Mouse (Mus musculus): Measurements from ENCODE around the gene Pkmyt1. TPM values are rescaled to one million over a fixed set of nuclear protein-coding genes. Genes with fewer than 3 reads are reported as not detected.

The Pkmyt1 gene
- 0.19 TPM for polyA plus RNA-seq (2014; fragmentation: Illumina TruSeq; extraction: RNeasy Lipid Tissue Mini Kit (QIAGEN cat#74804); ENCODE audit: low read depth, low replicate concordance)

GRCm38 (mm10) chr17:23725999-23726757, at the start of gene Pkmyt1:
Gene Pkmyt1 (plus strand): TSS chr17:23726336.

GRCm38 (mm10) chr17:23677236-23677679, 48.9 kb upstream of the Pkmyt1 start, which contains the start of gene Tnfrsf12a:
Gene Tnfrsf12a (minus strand): TSS chr17:23677468.

DNA sequence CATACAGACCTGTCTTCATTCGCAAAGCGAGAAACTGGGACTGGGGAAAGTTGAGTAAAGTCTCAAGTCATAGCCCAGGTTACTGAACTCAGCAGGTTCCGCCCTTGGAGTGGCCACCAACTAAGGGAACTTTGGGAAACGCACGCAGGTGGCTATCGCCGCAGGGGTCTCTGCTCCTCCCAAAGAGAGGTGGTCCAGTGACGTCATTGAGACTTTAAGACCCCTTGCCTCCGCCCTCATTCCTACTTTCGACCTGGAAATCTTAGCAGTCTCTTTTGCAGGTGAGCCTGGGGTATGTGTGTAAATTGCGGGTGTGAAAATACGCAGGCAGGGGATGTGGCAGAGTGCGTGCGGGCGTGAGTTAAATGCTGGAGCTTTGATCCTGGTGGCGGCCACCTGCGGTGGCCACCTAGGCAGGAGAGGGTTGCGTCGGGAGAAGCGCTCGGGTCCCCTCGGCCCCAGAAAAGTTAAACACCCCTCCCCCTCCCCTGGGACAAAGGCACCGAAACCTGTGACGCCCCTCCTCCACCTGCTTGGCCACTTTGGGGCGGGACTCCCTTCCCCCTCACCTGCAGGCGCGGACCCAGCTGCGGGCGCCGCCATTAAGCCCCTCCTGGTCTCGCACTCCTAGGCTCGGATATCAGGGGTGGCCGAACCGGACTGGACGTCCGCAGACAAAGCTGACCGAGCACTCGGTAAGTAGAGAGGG, 46.9 kb upstream of the Pkmyt1 start, which contains the start of gene Cldn6:
Gene Cldn6, plus strand, starts transcription at position 123 of the 709 bp plus-strand sequence.

GRCm38 (mm10) chr17:23683856-23684672, 42.1 kb upstream of the Pkmyt1 start, which contains the start of gene Cldn9:
Gene Cldn9 (minus strand): TSS chr17:23684026.

GRCm38 (mm10) chr17:23722376-23723125, 3.6 kb upstream of the Pkmyt1 start, which contains the start of gene 1520401A03Rik:
Gene 1520401A03Rik (minus strand): TSS chr17:23722783.

GRCm38 (mm10) chr17:23740598-23741021, 14.5 kb downstream of the Pkmyt1 start, which contains the start of gene Paqr4:
Gene Paqr4 (minus strand): TSS chr17:23740867.

DNA sequence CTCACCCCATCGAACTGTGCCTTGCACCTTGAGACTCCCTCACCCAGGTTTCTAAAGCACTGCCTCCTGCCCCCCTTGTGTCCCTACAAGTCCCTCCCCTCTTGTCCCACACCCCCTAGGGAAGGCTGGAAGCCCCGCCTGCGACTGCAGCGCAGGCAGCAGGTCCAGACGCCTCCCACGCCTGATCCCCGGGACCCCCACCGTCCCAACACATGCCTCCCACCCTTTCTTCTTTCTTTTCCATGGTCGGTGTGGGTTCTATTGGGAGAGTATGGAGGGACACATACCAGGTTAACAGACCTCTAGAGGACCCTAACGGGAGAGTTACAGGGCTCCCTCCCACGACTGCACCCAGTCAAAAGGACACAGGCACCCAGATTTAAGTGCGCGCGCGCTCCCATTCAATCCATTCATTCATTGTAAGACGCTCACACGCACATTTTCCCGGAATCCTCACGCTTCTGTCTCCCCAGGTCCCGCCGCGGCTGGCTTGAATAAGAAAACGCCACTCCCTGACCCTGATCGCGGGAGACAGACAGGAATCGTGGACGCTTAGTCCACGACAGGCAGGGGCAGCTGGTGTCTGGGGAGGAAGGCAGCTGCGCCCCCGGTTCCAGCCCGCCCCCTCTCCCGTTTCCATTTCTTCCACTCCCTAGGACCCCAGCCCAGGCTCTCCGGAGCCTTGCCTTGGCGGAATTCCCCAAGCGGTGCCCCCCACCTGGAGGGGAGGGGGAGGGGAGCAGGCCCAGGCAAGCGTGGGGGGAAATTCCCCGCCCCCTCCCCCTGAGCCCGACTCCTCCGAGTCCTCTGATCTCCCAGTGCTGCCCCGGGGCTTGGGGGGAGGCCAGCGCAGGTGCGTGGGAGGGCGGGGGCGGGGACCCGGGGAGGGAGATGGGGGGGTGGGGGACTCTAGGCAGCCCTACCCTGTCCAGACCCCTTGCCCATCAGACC, 19.4 kb downstream of the Pkmyt1 start, which contains the start of gene Kremen2:
Gene Kremen2, minus strand, starts transcription at position 533 of the 951 bp plus-strand sequence.

DNA sequence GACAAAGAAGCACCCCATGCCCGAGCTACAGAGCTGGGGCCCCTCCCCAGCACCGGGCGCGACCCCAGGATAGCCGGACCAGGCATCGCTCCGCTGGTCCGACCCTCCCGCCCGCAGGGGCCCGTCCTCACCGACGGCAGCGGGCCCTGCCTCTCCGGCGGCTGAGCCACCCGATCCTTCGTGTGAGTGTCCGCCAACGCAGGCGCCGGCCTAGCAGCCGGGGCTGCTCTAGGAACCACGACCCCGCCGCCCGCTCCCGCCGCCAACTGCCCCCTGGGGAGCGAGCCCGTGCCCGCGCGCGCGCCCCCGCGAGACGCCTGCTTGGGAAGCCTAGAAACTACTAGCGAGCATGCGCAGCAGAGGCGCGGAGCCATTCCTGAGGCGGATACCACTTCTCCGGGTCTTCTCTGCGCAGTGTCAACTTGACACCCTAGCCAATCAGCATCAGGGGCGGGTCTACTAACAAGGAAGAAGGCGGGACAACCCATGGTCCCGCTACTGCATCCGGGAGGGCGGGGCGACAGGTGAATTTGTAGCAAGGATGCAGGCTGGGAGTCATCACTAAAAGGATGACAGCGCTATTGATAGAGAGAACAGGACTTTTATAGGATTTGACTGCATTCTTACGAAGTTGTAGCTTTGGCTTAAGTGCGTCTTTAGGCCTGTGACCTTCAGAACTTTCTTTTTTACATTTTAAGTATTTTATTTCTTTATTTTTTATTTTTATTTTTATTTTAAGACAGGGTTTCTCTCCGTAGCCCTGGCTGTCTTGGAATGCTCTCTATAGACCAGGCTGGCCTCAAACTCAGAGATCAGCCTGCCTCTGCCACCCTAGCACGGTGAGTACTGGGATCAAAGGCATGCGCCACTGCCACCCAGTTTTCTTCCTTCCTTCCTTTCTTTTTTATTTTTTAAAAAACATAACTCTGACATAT, 45.4 kb downstream of the Pkmyt1 start, which contains the start of gene Flywch1:
Gene Flywch1, minus strand, starts transcription at position 319 of the 935 bp plus-strand sequence.

DNA sequence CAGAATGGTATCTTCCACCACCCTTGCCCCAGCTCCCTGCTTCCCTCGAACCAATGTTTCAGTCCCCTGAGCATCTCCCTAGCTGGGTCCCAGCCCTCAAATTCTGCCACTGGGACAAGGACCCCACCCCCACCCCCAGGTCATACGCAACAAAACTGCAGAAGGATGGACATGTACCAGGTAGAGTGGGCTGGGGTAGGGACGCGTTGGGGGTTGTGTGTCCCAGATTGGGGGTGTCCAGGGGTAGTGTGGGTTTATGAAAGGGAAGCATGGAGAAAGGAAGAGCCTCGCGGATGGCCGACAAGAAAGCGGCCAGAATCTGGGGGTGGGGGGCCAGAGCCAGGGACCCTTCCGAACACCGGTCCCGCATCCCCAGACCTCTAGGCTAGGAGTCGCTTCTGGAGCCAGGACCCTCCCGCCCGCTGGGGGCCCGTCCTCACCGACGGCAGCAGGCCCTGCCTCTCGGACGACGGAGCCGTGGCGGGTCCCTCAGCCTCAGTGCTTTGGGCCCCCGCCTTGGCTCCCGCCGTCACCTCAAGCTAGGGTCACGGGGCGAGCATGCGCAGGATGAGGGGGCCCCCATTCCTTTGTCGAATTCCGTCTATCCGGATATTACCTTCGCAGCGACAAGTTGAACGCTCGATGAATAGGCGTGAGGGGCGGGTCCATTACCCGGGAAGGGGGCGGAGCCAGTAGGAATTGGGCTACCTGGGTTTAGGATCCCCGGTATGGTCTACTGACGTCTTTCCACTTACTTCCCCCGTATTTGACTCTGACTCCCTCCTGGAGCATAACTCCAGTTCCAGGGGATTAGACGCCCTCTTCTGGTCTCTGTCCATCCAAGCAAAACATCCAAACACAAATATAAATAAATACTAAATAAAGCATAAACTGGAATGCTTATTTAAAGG, 59.7 kb downstream of the Pkmyt1 start, which contains the start of gene Flywch2:
Gene Flywch2, minus strand, starts transcription at position 521 of the 911 bp plus-strand sequence.

Other genes starting within 250 kb of the Pkmyt1 start
- gene Vmn2r117, start 246.6 kb upstream of the Pkmyt1 start, polyA plus RNA-seq (2014; fragmentation: Illumina TruSeq; extraction: RNeasy Lipid Tissue Mini Kit (QIAGEN cat#74804); ENCODE audit: low read depth, low replicate concordance) = not detected
- 0.45 TPM for gene Zfp213, start 162.1 kb upstream of the Pkmyt1 start, polyA plus RNA-seq (2014; fragmentation: Illumina TruSeq; extraction: RNeasy Lipid Tissue Mini Kit (QIAGEN cat#74804); ENCODE audit: low read depth, low replicate concordance)
- gene Zfp13, start 126.8 kb upstream of the Pkmyt1 start, polyA plus RNA-seq (2014; fragmentation: Illumina TruSeq; extraction: RNeasy Lipid Tissue Mini Kit (QIAGEN cat#74804); ENCODE audit: low read depth, low replicate concordance) = not detected
- not detected for gene Zscan10, start 125.5 kb upstream of the Pkmyt1 start, polyA plus RNA-seq (2014; fragmentation: Illumina TruSeq; extraction: RNeasy Lipid Tissue Mini Kit (QIAGEN cat#74804); ENCODE audit: low read depth, low replicate concordance)
- not detected for gene Mmp25, start 81.1 kb upstream of the Pkmyt1 start, polyA plus RNA-seq (2014; fragmentation: Illumina TruSeq; extraction: RNeasy Lipid Tissue Mini Kit (QIAGEN cat#74804); ENCODE audit: low read depth, low replicate concordance)
- not detected for gene Bicdl2, start 65.8 kb upstream of the Pkmyt1 start, polyA plus RNA-seq (2014; fragmentation: Illumina TruSeq; extraction: RNeasy Lipid Tissue Mini Kit (QIAGEN cat#74804); ENCODE audit: low read depth, low replicate concordance)
- 6.7 TPM for gene Hcfc1r1, start 52.7 kb upstream of the Pkmyt1 start, polyA plus RNA-seq (2014; fragmentation: Illumina TruSeq; extraction: RNeasy Lipid Tissue Mini Kit (QIAGEN cat#74804); ENCODE audit: low read depth, low replicate concordance)
- gene Thoc6, start 52.5 kb upstream of the Pkmyt1 start, polyA plus RNA-seq (2014; fragmentation: Illumina TruSeq; extraction: RNeasy Lipid Tissue Mini Kit (QIAGEN cat#74804); ENCODE audit: low read depth, low replicate concordance) = 0.82 TPM
- gene Tnfrsf12a, start 48.9 kb upstream of the Pkmyt1 start, polyA plus RNA-seq (2014; fragmentation: Illumina TruSeq; extraction: RNeasy Lipid Tissue Mini Kit (QIAGEN cat#74804); ENCODE audit: low read depth, low replicate concordance) = 0.85 TPM
- not detected for gene Cldn6, start 47.1 kb upstream of the Pkmyt1 start, polyA plus RNA-seq (2014; fragmentation: Illumina TruSeq; extraction: RNeasy Lipid Tissue Mini Kit (QIAGEN cat#74804); ENCODE audit: low read depth, low replicate concordance)
- gene Cldn9, start 42.3 kb upstream of the Pkmyt1 start, polyA plus RNA-seq (2014; fragmentation: Illumina TruSeq; extraction: RNeasy Lipid Tissue Mini Kit (QIAGEN cat#74804); ENCODE audit: low read depth, low replicate concordance) = not detected
- gene 1520401A03Rik, start 3.6 kb upstream of the Pkmyt1 start, polyA plus RNA-seq (2014; fragmentation: Illumina TruSeq; extraction: RNeasy Lipid Tissue Mini Kit (QIAGEN cat#74804); ENCODE audit: low read depth, low replicate concordance) = not detected
- gene Paqr4, start 14.5 kb downstream of the Pkmyt1 start, polyA plus RNA-seq (2014; fragmentation: Illumina TruSeq; extraction: RNeasy Lipid Tissue Mini Kit (QIAGEN cat#74804); ENCODE audit: low read depth, low replicate concordance) = 0.61 TPM
- not detected for gene Kremen2, start 19.5 kb downstream of the Pkmyt1 start, polyA plus RNA-seq (2014; fragmentation: Illumina TruSeq; extraction: RNeasy Lipid Tissue Mini Kit (QIAGEN cat#74804); ENCODE audit: low read depth, low replicate concordance)
- gene Flywch1, start 45.3 kb downstream of the Pkmyt1 start, polyA plus RNA-seq (2014; fragmentation: Illumina TruSeq; extraction: RNeasy Lipid Tissue Mini Kit (QIAGEN cat#74804); ENCODE audit: low read depth, low replicate concordance) = 1.4 TPM
- not detected for gene Flywch2, start 59.7 kb downstream of the Pkmyt1 start, polyA plus RNA-seq (2014; fragmentation: Illumina TruSeq; extraction: RNeasy Lipid Tissue Mini Kit (QIAGEN cat#74804); ENCODE audit: low read depth, low replicate concordance)
- gene Srrm2, start 64.2 kb downstream of the Pkmyt1 start, polyA plus RNA-seq (2014; fragmentation: Illumina TruSeq; extraction: RNeasy Lipid Tissue Mini Kit (QIAGEN cat#74804); ENCODE audit: low read depth, low replicate concordance) = 42.5 TPM
- gene Elob, start 102.8 kb downstream of the Pkmyt1 start, polyA plus RNA-seq (2014; fragmentation: Illumina TruSeq; extraction: RNeasy Lipid Tissue Mini Kit (QIAGEN cat#74804); ENCODE audit: low read depth, low replicate concordance) = 9.9 TPM
- gene Prss33, start 109.7 kb downstream of the Pkmyt1 start, polyA plus RNA-seq (2014; fragmentation: Illumina TruSeq; extraction: RNeasy Lipid Tissue Mini Kit (QIAGEN cat#74804); ENCODE audit: low read depth, low replicate concordance) = not detected
- not detected for gene Prss32, start 117.5 kb downstream of the Pkmyt1 start, polyA plus RNA-seq (2014; fragmentation: Illumina TruSeq; extraction: RNeasy Lipid Tissue Mini Kit (QIAGEN cat#74804); ENCODE audit: low read depth, low replicate concordance)
- not detected for gene Prss41, start 117.8 kb downstream of the Pkmyt1 start, polyA plus RNA-seq (2014; fragmentation: Illumina TruSeq; extraction: RNeasy Lipid Tissue Mini Kit (QIAGEN cat#74804); ENCODE audit: low read depth, low replicate concordance)
- gene Prss21, start 141.7 kb downstream of the Pkmyt1 start, polyA plus RNA-seq (2014; fragmentation: Illumina TruSeq; extraction: RNeasy Lipid Tissue Mini Kit (QIAGEN cat#74804); ENCODE audit: low read depth, low replicate concordance) = not detected
- not detected for gene Dcpp1, start 154.5 kb downstream of the Pkmyt1 start, polyA plus RNA-seq (2014; fragmentation: Illumina TruSeq; extraction: RNeasy Lipid Tissue Mini Kit (QIAGEN cat#74804); ENCODE audit: low read depth, low replicate concordance)
- not detected for gene Dcpp2, start 154.5 kb downstream of the Pkmyt1 start, polyA plus RNA-seq (2014; fragmentation: Illumina TruSeq; extraction: RNeasy Lipid Tissue Mini Kit (QIAGEN cat#74804); ENCODE audit: low read depth, low replicate concordance)
- not detected for gene Dcpp3, start 191.1 kb downstream of the Pkmyt1 start, polyA plus RNA-seq (2014; fragmentation: Illumina TruSeq; extraction: RNeasy Lipid Tissue Mini Kit (QIAGEN cat#74804); ENCODE audit: low read depth, low replicate concordance)
- not detected for gene Sbp, start 215.3 kb downstream of the Pkmyt1 start, polyA plus RNA-seq (2014; fragmentation: Illumina TruSeq; extraction: RNeasy Lipid Tissue Mini Kit (QIAGEN cat#74804); ENCODE audit: low read depth, low replicate concordance)
- not detected for gene Sbpl, start 228.9 kb downstream of the Pkmyt1 start, polyA plus RNA-seq (2014; fragmentation: Illumina TruSeq; extraction: RNeasy Lipid Tissue Mini Kit (QIAGEN cat#74804); ENCODE audit: low read depth, low replicate concordance)

All from liver, adult 10 weeks (tissue).